Mouse (Mus musculus) left cerebral cortex, postnatal 36 days (tissue): ENCODE data around the gene Rrp8. TPM values are rescaled to one million over a fixed set of nuclear protein-coding genes. Genes with fewer than 3 reads are reported as not detected.
A peak's percentile ranks its signal among the peaks of the same experiment; 100 is the strongest.

ENCODE experiments used
- DNase-seq, 2 experiments: peaks; one replicate each; pipeline ENCODE4 v3.0.0; 2021 to 2022; ENCODE audit warnings: low spot score in 2 of 2, mixed read lengths in 1 of 2
- intact Hi-C: fragments of 180-260 bp; cut with DNase I; formaldehyde crosslinking; loops from one replicate; pipeline ENCODE4 v1.15.1; 2025
- total RNA-seq, 2 experiments: library from RNA; stranded (reverse); gene quantifications; 2 replicates each; pipeline ENCODE4 v1.2.3; 2021

Rrp8 gene
- total RNA-seq, 2 experiments from 2014 or later, result 13.0 to 14.0 TPM

GRCm38 (mm10) chr7:105726980-105727325, 10.2 kb downstream of the Rrp8 start:
- no peak for DNase-seq
- intact Hi-C loops, result loop anchor here (1.0 kb wide), 1 partner anchor 89 kb away; no protein-coding TSS in a partner anchor

GRCm38 (mm10) chr7:105726144-105726979, 10.8 kb downstream of the Rrp8 start:
- intact Hi-C loops, result loop anchor here (1.0 kb wide), 1 partner anchor 90 kb away; no protein-coding TSS in a partner anchor
- DNase-seq, result peak; percentile 32 to 35

- DNase-seq, result no peak
- intact Hi-C loops, result no loop called here
Observed at GRCm38 (mm10) chr7:105721916-105722315, 15.3 kb downstream of the Rrp8 start.

GRCm38 (mm10) chr7:105715366-105715765, 21.8 kb downstream of the Rrp8 start:
- intact Hi-C loops, result no loop called here
- no peak for DNase-seq

DNA sequence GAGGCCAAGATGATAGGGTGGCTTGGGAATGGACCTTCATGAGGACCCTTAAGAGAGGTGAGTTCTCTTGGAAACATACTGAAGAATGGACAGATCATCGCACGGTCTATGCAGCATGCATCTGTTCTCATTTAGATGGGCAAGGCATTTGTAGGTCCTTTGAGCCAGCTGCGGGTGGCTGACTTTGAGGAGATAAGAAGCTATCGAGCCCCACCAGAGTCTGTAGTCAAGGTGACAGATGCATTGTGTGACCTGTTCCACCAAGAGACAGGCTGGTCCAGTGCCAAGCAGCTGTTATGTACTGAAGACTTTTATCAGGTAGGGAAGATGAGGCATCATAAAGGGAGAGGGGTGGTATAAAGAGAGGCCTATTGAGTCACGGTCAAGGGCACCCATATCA, 28.5 kb downstream of the Rrp8 start:
- no peak for DNase-seq
- intact Hi-C loops, result no loop called here

DNA sequence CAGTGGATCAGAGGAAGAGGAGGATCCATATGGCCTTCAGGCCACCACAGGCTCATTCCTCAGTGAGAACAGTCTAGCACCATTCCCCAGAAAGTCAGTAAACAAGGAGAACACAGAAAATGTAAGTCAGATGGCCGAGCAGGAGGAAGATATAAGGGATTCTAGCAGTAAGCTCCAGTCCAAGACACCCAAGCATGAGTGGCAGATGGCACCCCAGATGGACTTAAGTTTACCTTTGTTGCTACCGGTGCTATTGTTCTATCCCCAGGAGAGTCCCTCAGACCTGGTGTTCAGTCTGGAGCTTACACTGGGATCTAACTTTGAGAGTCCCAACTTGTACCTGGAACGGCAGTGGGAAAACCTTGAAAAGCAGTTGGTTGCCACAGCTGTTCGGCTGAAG, 33.4 kb downstream of the Rrp8 start:
- intact Hi-C loops, result no loop called here
- no peak for DNase-seq

DNA sequence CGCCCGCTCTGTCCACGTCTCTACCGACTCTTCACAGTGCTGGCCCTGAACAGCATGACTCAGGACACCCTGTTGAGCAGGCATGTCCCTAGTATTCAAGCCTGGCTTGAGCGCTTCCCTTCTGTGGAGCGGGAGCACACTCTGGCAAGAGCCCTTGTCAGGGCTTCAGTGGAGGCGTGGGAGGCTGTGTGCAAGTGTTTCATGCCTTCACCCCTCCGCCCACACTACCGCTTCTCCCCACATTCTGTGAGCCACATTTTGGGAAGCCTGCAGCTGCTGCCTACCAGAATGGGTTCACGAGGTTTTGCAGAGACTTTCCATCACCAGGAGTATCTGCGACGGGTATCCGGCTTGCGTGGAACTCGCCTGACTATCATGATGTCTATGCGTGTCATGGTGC, 34.0 kb downstream of the Rrp8 start:
- intact Hi-C loops, result no loop called here
- DNase-seq, result peak; percentile 14 to 21

- DNase-seq, result no peak
- intact Hi-C loops, result no loop called here
Observed at GRCm38 (mm10) chr7:105690875-105691274, 46.3 kb downstream of the Rrp8 start.

DNA sequence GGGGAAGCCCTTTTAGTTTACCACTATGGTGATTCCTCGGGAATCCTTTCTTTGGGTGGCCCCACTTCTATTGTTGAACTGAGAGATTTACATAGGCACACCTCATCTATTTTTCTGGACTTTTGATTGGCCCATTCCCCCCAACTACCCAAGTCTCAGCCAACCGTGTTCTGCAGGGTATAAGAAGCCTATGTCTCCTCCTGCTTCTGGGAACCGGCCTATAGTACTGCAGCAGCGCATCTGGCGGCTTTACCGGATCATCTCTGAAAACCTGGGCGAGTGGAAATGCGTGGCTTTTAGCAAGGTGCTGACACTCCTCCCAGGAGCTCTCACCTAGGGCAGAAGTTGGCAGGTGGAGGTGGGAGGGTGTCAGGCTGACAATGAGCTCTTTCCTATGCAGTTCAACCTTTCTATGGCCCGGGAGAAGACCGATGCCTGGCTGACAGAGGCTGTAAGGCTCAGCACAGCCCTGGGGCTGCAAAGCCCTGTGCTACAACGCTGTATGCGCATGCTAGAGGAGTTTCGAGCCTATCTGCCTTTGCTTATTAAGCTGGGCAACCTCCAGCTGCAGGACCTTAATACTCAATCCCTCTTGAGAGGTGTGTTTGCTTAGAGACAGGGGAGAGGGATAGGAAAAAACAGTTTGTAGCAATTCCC, 51.5 kb downstream of the Rrp8 start:
- intact Hi-C loops, result no loop called here
- no peak for DNase-seq

Other genes starting within 250 kb of the Rrp8 start
- gene Smpd1, start 183.0 kb downstream of the Rrp8 start, total RNA-seq, result 100 to 1,000 TPM in 1 of 2 experiments, 10 to 100 TPM in 1; 97.4 to 114 TPM
- 100 to 1,000 TPM; 437 to 517 TPM for gene Apbb1, start 155.7 kb downstream of the Rrp8 start, total RNA-seq
- under 1 TPM; 0.42 to 0.79 TPM for gene Hpx, start 137.2 kb downstream of the Rrp8 start, total RNA-seq
- 100 to 1,000 TPM; 145 to 165 TPM for gene Trim3, start 103.8 kb downstream of the Rrp8 start, total RNA-seq
- gene Timm10b, start 97.3 kb downstream of the Rrp8 start, total RNA-seq, result 10 to 100 TPM; 70.9 to 75.7 TPM
- gene Arfip2, start 97.0 kb downstream of the Rrp8 start, total RNA-seq, result 100 to 1,000 TPM in 1 of 2 experiments, 10 to 100 TPM in 1; 96.6 to 106 TPM
- gene Gm45799, start 96.8 kb downstream of the Rrp8 start, total RNA-seq, result 10 to 100 TPM in 1 of 2 experiments, 1 to 10 TPM in 1; 9.4 to 16.3 TPM
- 1 to 10 TPM; 3.4 to 9.5 TPM for gene Dnhd1, start 86.6 kb downstream of the Rrp8 start, total RNA-seq
- 10 to 100 TPM; 78.8 to 81.7 TPM for gene Ilk, start 793 bp downstream of the Rrp8 start, total RNA-seq
- gene Taf10, start 7.0 kb upstream of the Rrp8 start, total RNA-seq, result 100 to 1,000 TPM; 112 to 127 TPM
- gene Tpp1, start 14.8 kb upstream of the Rrp8 start, total RNA-seq, result 10 to 100 TPM; 59.6 to 73.9 TPM
- gene Dchs1, start 50.3 kb upstream of the Rrp8 start, total RNA-seq, result 10 to 100 TPM in 1 of 2 experiments, 1 to 10 TPM in 1; 8.6 to 11.5 TPM
- 100 to 1,000 TPM in 1 of 2 experiments, 10 to 100 TPM in 1; 90.1 to 114 TPM for gene Mrpl17, start 73.7 kb upstream of the Rrp8 start, total RNA-seq
- gene Gm4070, start 216.6 kb upstream of the Rrp8 start, total RNA-seq, result 1 to 10 TPM; 1.2 to 3.2 TPM